Mouse (Mus musculus): ENCODE results near the gene Kremen2. TPM values are rescaled to one million over a fixed set of nuclear protein-coding genes. Genes with fewer than 3 reads are reported as not detected.

The Kremen2 gene
- polyA plus RNA-seq, 2 experiments from 2014 or later: 1.8 to 2.4 TPM

GRCm38 (mm10) chr17:23758801-23759200, 13.2 kb upstream of the Kremen2 start:
- no peak for ATAC-seq

DNA sequence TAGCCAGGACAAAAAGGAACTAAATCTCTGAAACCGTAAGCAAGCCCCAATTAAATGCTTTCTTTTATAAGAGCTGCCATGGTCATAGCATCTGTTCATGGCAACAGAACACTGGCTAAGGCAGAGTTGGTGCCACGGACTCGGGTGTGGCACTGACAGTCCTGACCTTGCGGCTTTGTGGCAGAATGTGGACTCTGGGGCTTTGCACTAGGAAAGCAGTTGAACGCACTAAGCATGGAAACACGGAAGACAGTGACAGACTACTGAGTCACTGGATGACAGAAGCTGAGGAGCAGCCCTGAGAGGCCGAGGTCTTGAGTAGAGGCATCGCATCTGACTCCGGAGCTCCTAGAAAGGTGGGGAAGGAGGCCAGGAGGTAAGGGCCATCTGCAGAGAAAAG, 11.9 kb upstream of the Kremen2 start:
- no peak for ATAC-seq

DNA sequence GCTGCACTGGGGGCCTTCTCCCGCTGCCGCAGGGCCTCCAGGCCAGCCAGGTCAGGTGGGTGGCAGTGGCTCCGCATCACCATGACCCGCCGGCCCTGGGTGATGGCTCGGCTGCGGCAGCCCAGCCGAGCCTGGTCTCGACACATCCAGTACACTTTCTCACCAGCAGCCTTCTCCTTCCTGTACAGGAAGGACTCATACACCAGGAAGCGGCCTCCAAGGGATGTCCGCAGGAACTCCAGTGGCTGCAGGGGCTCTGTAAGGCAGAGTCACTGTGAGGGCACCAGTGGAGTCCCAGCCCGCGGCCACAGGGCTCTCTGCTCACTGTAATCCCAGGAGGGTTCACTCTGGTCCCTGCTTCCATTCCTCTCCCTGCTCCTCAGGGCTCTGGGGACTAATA, 10.1 kb upstream of the Kremen2 start:
- no peak for ATAC-seq

- ATAC-seq: no peak
Observed at GRCm38 (mm10) chr17:23749400-23750191, 4.0 kb upstream of the Kremen2 start.

DNA sequence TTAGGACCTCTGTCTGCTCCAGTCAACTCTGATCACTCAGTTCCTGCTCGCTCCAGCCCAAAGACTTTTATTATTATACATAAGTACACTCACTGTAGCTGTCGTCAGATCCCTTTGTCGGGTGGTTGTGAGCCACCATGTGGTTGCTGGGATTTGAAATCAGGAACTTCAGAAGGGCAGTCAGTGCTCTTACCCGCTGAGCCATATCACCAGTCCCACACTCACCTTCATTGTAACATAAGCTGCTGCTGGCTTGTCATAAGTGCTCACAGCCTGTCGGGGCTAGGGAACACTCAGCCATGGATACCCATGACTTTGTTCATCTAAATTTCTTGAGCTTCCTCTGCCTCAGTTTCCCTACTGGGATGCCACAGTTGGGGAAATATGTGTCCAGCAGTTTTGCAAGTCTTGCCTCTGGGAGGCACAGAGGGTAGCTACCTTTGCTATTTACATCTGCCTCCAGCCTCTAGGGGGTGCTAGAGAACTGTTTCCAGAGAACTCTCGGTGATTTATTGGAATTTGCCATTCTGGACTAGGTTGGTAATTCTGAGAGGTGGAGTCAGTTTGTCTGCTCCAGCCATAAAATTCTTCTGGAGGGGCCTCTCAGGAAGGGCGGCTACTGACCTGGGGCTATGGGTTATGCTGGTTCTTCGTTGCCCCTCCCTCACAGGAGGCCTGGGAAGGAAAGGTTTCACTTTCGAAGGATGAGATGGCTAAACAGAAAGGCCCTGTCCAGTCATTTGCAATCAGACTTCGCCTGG, 3.2 kb upstream of the Kremen2 start:
- peak; percentile 78 for ATAC-seq

DNA sequence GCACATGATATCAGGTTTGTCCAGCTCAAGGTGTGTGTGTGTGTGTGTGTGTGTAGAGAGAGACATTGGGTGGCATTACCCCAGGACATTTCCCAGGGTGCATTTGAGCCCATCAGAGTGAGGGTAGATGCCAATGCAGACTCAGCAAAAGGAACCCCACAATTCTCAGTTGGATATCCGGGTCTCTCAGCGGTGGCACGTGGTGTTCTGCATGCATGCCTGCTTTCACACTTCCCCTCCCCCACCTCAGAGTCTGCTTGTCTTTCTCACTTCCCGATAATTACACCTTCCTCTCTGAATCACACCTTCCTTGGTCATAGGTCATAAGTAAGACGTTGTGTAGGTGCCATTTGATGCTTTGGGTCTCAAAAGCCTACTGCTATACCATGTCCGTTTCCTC, 2.4 kb upstream of the Kremen2 start:
- ATAC-seq: peak; percentile 18

DNA sequence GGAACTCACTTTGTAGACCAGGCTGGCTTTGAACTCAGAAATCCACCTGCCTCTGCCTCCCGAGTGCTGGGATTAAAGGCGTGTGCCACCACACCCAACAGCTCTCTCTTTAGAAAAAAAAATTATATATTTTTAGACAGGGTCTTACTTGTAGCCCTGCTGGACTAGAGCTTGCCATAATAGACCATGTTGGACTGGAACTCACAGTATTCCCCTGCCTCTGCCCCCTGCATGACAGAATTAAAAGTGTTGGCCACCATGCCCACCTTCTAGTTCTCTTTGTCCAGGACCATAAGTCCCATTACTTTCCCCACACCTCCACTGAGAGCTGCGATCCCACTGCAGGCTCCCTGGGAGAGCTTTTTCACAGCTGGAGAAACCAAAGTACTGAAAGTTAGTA, 1.8 kb upstream of the Kremen2 start:
- ATAC-seq: no peak

DNA sequence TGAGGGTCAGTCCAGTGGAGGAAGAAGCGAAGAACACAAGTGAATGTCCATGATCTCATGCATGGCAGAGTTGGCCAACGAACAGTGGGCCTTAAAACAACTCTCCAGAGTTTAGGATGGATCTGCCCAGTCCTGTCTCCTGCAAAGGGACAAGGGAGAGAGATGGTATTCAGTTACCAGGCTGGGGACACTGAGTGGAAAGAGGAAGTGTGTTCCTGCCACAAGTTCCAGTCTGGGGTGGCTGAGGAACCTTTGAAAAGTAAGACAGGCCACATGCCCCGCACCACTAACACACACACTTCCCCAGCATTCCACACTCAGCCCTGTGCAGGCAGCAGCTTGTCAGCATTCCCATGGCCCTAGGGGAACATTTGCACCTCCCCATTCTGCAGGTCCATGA, 1.1 kb upstream of the Kremen2 start:
- no peak for ATAC-seq

DNA sequence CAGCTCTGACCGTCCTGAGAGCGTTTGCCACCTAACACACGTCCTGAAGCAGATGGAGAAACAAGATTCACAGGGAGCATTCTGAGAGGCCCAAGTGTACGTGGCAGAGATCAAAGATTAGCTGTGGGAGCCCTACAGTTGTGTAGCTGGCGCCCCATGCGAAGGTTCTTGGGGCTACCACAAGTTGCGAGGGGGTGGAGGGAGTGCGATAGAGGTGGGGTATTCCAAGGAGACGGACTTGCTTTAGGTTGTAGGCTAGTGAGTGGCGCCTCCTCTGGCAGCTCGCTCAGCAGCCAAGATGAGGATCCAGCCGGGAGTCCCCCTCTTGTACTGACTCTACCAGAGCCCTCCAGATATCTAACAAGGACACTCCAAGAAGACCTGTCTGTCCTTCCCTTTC, 678 bp upstream of the Kremen2 start:
- peak; percentile 9 for ATAC-seq

DNA sequence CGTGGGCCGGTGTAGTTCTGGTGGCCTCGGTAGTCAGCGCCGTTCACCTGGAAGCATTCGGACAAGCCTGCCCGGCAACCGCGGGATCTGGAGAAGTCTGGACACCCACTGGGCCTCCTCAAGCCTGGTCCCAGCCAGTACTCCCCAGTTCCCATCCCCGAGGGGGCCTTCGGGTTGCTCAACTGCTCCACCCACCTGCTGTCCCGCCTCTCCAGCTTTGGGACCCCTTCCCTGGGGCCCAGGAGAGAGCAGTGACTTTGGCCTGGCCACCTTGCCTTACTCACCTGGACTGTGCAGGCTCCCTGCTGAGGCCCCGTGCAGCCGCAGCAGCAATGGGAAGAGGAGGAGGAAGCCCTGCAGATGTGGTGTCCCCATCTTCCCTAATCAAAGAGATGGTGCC, 982 bp downstream of the Kremen2 start:
- no peak for ATAC-seq

DNA sequence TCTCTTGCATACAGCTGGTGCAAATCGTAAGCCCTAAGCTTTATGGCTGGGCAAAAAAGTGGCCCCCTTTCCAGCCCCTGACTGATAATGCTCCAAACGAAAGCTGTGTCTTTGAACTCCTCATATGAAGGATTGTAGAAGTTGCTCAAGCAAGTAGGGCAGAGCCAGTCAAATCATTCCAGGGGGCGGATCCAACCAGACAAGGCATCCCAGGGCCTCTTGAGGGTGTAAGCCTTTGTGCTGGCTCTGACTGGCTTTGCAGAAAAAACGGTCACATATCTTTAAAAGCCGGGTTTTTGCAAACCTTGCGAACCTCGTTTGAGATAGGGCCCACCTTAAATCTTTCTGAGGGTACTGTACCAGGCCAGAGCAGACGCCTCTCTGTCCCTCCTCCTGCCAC, 1.6 kb downstream of the Kremen2 start:
- ATAC-seq: no peak

- no peak for ATAC-seq
Observed at GRCm38 (mm10) chr17:23742941-23743340, 2.7 kb downstream of the Kremen2 start.

DNA sequence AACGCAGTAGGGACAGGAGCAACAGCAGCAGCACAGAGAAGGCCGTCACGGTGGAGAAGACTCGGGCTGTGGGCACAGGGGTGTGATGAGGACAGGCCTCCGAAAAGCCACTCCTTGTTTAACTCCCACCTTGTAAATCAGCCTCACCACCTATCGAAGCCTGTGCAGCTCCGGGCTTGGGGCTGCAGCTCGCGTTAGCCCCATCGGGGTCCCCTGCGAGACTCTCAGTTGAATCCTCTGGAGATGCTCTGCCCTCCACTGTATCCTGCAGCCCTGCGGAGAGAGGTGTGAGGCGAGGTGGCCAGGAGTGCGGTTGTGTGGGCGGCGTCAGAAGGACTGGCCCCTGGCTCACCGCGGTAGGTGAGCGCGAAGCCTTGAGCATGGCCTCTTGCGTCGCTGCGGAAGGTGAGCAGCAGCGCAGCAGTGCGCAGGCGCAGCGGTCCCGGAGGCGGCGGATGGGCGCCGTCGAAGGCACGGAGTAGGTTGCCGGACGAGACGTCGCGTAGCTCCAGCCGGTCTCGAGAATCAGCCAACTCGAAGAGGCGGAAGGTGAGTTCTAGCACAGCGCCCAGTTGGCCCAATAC, 3.3 kb downstream of the Kremen2 start:
- ATAC-seq: peak; percentile 48

GRCm38 (mm10) chr17:23741359-23742209, 4.0 kb downstream of the Kremen2 start:
- ATAC-seq: no peak

GRCm38 (mm10) chr17:23740598-23741021, 5.0 kb downstream of the Kremen2 start, which contains the start of gene Paqr4:
TSS of gene Paqr4 (minus strand) at chr17:23740867.
- ATAC-seq: peak; percentile 23

DNA sequence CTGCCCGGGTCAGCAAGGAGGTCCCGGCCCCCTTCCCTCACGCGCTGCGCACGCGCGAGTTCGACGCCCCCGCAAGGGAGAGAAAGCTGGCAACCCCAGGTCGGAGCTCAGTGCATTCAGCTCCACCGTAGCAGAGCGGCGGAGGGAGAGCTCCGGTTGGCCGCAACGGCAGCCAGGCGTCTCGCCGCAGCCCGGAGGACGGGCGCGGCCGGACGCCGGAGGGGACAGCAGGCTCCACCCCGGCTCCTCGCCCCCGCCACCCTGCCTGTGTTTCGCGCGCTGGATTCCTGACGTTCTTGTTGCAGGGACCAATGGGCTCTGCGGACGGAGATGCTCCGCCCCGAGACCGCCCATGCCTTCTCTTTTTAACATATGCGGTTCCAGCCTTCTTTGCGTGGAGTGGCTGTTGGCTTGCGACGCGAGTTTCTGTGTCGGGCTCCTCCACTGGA, 5.5 kb downstream of the Kremen2 start:
- ATAC-seq: peak; percentile 85

GRCm38 (mm10) chr17:23739202-23740135, 6.2 kb downstream of the Kremen2 start:
- peak; percentile 16 for ATAC-seq

DNA sequence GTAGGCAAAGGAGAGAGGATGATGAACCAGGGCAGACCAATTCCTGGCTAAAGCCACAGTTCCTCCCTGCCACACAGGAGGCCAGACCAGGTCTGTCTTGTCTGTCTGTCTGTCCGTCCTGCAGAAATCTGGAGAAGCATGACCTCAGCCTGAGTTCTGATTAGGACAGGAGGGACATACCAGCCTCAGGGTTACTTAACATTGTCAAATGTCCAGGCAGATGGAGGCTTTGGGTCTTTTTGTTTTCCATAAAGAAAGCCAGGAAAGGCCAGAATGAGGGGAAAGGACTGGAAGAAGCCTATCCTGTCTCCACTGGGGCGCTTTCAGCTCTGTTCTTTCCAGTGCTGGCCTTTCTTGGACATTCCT, 6.8 kb downstream of the Kremen2 start:
- no peak for ATAC-seq

DNA sequence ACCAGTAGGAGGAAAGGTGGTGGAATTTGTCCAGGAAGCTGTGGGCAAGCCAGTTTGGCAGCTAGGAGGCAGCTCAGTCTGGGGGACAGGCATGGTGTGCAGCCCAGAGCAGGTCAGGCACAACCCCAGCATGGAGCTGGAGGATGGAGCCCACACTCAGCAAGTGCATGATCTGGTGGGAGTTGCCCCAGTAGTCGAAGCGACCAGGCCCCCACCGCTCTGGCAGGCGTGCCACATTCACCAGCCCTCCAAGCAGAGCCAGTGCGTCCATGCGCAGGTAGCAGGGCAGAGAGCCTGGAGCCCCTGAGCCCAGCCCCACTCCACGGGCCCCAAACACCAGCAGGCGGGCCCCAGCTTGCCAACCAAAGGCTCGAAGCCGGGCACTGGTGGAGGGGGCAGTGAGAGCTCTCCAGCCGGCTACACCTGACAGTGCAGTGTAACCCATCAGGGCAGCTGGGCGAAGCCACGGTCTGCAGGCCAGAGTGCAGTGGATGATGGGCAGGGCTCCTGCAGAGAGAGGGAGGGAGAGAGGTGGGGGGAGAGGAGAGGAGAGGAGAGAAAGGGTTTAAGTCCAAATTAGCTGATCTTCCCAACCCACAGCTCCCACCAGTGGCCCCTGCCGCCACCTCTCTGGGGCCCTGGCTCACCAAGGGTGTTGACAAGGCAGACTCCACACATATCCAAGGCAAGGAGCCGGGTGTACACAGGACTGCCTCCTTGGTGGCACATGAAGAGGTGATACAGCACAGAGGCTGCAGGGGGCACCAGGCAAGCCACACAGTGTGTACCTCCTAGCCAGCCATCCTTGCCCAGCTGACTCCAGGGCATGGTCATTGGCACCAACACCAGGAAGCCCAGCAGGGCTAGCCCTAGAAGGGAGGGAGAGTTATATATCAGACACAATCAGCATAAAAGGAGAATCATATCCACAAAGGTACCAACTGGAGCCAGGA, 7.9 kb downstream of the Kremen2 start:
- ATAC-seq: no peak

- no peak for ATAC-seq
Observed at GRCm38 (mm10) chr17:23734341-23734740, 11.3 kb downstream of the Kremen2 start.
